Mouse (Mus musculus) forebrain, embryonic 15.5 days (tissue): ENCODE data around the gene Mtmr11. TPM values are rescaled to one million over a fixed set of nuclear protein-coding genes. Genes with fewer than 3 reads are reported as not detected.
"Not testable (repeated sequence)": the region's sequence is repeated elsewhere in the genome, so short reads cannot be mapped to it uniquely, and the experiment has no call there.

Source experiments
- ATAC-seq: fragments of 200-750 bp; cut with Nextera tagmentation; replicated peaks from 2 replicates; pipeline ENCODE4 v1.8.0; 2017; ENCODE audit warnings: mild to moderate bottlenecking, moderate TSS enrichment, moderate library complexity
- H3K27ac ChIP-seq: fragments of 300-500 bp; sonication (generic); replicated peaks from 2 replicates; pipeline ENCODE4 v1.5.1; 2015; ENCODE audit warnings: mild to moderate bottlenecking, inconsistent platforms
- H3K27me3 ChIP-seq: fragments of 300-500 bp; sonication (generic); 2 replicates; pipeline ENCODE4 v1.6.1; 2015; ENCODE audit warnings: inconsistent platforms
- H3K36me3 ChIP-seq: fragments of 300-500 bp; sonication (generic); 2 replicates; pipeline ENCODE4 v1.6.1; 2015; ENCODE audit warnings: mild to moderate bottlenecking, inconsistent platforms
- H3K4me1 ChIP-seq: fragments of 300-500 bp; sonication (generic); 2 replicates; pipeline ENCODE4 v1.6.1; 2015; ENCODE audit warnings: inconsistent platforms
- H3K4me2 ChIP-seq: fragments of 300-500 bp; sonication (generic); replicated peaks from 2 replicates; pipeline ENCODE4 v1.6.1; 2015; ENCODE audit warnings: mild to moderate bottlenecking, inconsistent platforms
- H3K4me3 ChIP-seq: fragments of 300-500 bp; sonication (generic); 2 replicates; pipeline ENCODE4 v1.5.1; 2015; ENCODE audit warnings: mild to moderate bottlenecking, inconsistent platforms
- H3K9ac ChIP-seq: fragments of 300-500 bp; sonication (generic); replicated peaks from 2 replicates; pipeline ENCODE4 v1.6.1; 2015; ENCODE audit warnings: mild to moderate bottlenecking, inconsistent platforms
- H3K9me3 ChIP-seq: fragments of 300-500 bp; sonication (generic); 2 replicates; pipeline ENCODE4 v1.6.1; 2016; ENCODE audit warnings: inconsistent platforms
- WGBS: fragments of 180-500 bp; shearing (Covaris S2); methylation state at CpG from one replicate; pipeline ENCODE4 v1.1.7; 2015; ENCODE audit warnings: mixed read lengths; 5-methylcytosine and 5-hydroxymethylcytosine counted together
- polyA plus RNA-seq: library from polyadenylated mRNA; unstranded; fragments of >200 nt; fragmentation: Nextera tagmentation; extraction: Ambion mirVana; gene quantifications from 2 replicates; pipeline ENCODE4 v1.2.1, GENCODE M21; 2015

The Mtmr11 gene
- polyA plus RNA-seq, 1 experiment from 2014 or later = 11.2 TPM

- H3K27ac ChIP-seq, ATAC-seq, H3K9me3 ChIP-seq, H3K9ac ChIP-seq, H3K27me3 ChIP-seq, H3K4me2 ChIP-seq: not testable (repeated sequence)
- H3K4me1 ChIP-seq = peaks cover 36% of the 10 kb centered on the region
- 90% methylated on average over 4 of the region's 4 CpGs for WGBS
- H3K4me3 ChIP-seq = 0 out of 2 replicates have a peak overlapping the region, but pooled peaks have one; percentile 8
- H3K36me3 ChIP-seq = peaks cover 41% of the 10 kb centered on the region
Observed at GRCm38 (mm10) chr3:96174042-96174441, 12.2 kb downstream of the Mtmr11 start.

- H3K36me3 ChIP-seq = peaks cover 41% of the 10 kb centered on the region
- H3K4me2 ChIP-seq = no peak overlapping the region
- H3K9ac ChIP-seq = no peak overlapping the region
- H3K27ac ChIP-seq = no peak overlapping the region
- H3K4me3 ChIP-seq = no peak overlapping the region
- H3K9me3 ChIP-seq = no peaks in the 10 kb centered on the region
- H3K27me3 ChIP-seq = no peaks in the 10 kb centered on the region
- 96% methylated on average over 6 of the region's 6 CpGs for WGBS
- no peak for ATAC-seq
- H3K4me1 ChIP-seq = peaks cover 35% of the 10 kb centered on the region
Observed at GRCm38 (mm10) chr3:96175251-96175650, 13.4 kb downstream of the Mtmr11 start.

- H3K9ac ChIP-seq = no peak overlapping the region
- no peak overlapping the region for H3K4me2 ChIP-seq
- no peak overlapping the region for H3K27ac ChIP-seq
- no peak for ATAC-seq
- H3K9me3 ChIP-seq = no peaks in the 10 kb centered on the region
- no peaks in the 10 kb centered on the region for H3K27me3 ChIP-seq
- peaks cover 41% of the 10 kb centered on the region for H3K36me3 ChIP-seq
- 94% methylated on average over 4 of the region's 4 CpGs for WGBS
- no peak overlapping the region for H3K4me3 ChIP-seq
- peaks cover 41% of the 10 kb centered on the region for H3K4me1 ChIP-seq
Observed at GRCm38 (mm10) chr3:96178427-96178826, 16.6 kb downstream of the Mtmr11 start.

- no peak overlapping the region for H3K27ac ChIP-seq
- H3K4me1 ChIP-seq = peaks cover 37% of the 10 kb centered on the region
- no peak for ATAC-seq
- no peak overlapping the region for H3K9ac ChIP-seq
- no peaks in the 10 kb centered on the region for H3K27me3 ChIP-seq
- WGBS = 88% methylated on average over 2 of the region's 2 CpGs
- H3K9me3 ChIP-seq = no peaks in the 10 kb centered on the region
- H3K4me3 ChIP-seq = no peak overlapping the region
- H3K36me3 ChIP-seq = peaks cover 41% of the 10 kb centered on the region
- no peak overlapping the region for H3K4me2 ChIP-seq
Observed at GRCm38 (mm10) chr3:96178902-96179301, 17.1 kb downstream of the Mtmr11 start.

- no peaks in the 10 kb centered on the region for H3K9me3 ChIP-seq
- H3K4me2 ChIP-seq = no peak overlapping the region
- no peak overlapping the region for H3K9ac ChIP-seq
- no peaks in the 10 kb centered on the region for H3K27me3 ChIP-seq
- no peak overlapping the region for H3K27ac ChIP-seq
- H3K36me3 ChIP-seq = peaks cover 35% of the 10 kb centered on the region
- WGBS = 54% methylated on average over 4 of the region's 4 CpGs
- peaks cover 30% of the 10 kb centered on the region for H3K4me1 ChIP-seq
- ATAC-seq = no peak
- no peak overlapping the region for H3K4me3 ChIP-seq
Observed at GRCm38 (mm10) chr3:96179531-96179930, 17.7 kb downstream of the Mtmr11 start.

GRCm38 (mm10) chr3:96180727-96181477 lies 19.1 kb downstream of the Mtmr11 start, which contains the start of gene Sv2a:
Gene Sv2a, plus strand, starts transcription at chr3:96181151.
- WGBS = under 1% methylated on average over 11 of the region's 23 CpGs
- ATAC-seq = peak; percentile 62
- peak within 1 kb of the TSS; percentile 67 for H3K4me2 ChIP-seq
- H3K27me3 ChIP-seq = no peaks in the 10 kb centered on the region
- peaks cover 25% of the 10 kb centered on the region for H3K4me1 ChIP-seq
- H3K9ac ChIP-seq = peak within 1 kb of the TSS; percentile 73
- peaks cover 28% of the 10 kb centered on the region for H3K36me3 ChIP-seq
- peak within 1 kb of the TSS; percentile 60 for H3K4me3 ChIP-seq
- peak within 1 kb of the TSS; percentile 70 for H3K27ac ChIP-seq
- no peaks in the 10 kb centered on the region for H3K9me3 ChIP-seq

- Histone ChIP-seq H3K36me3 (peaks cover 20% of the 10 kb centered on the region), H3K9ac (peak overlapping the region; percentile 73), H3K4me3 (peak overlapping the region; percentile 60), H3K9me3 (no peaks in the 10 kb centered on the region), H3K27me3 (no peaks in the 10 kb centered on the region), H3K4me1 (peaks cover 25% of the 10 kb centered on the region), H3K4me2 (peak overlapping the region; percentile 67), H3K27ac (peak overlapping the region; percentile 70)
- ATAC-seq = peak; percentile 52; the same call in 1 of the 2 replicates
- WGBS = 37% methylated on average over 12 of the region's 12 CpGs
Observed at GRCm38 (mm10) chr3:96181510-96182381, 19.9 kb downstream of the Mtmr11 start.

- Histone ChIP-seq H3K4me3 (peak overlapping the region; percentile 60), H3K4me1 (peaks cover 25% of the 10 kb centered on the region), H3K27ac (peak overlapping the region; percentile 70; the same call in 1 of the 2 replicates), H3K9ac (peak overlapping the region; percentile 73), H3K4me2 (peak overlapping the region; percentile 67), H3K27me3 (no peaks in the 10 kb centered on the region), H3K9me3 (no peaks in the 10 kb centered on the region), H3K36me3 (peaks cover 16% of the 10 kb centered on the region)
- no peak for ATAC-seq
- 30% methylated on average over 4 of the region's 4 CpGs for WGBS
Observed at GRCm38 (mm10) chr3:96182382-96182776, 20.6 kb downstream of the Mtmr11 start.

GRCm38 (mm10) chr3:96192977-96193376 lies 31.2 kb downstream of the Mtmr11 start:
- H3K9ac ChIP-seq = no peak overlapping the region
- 68% methylated on average over 12 of the region's 12 CpGs for WGBS
- H3K27ac ChIP-seq = no peak overlapping the region
- peaks cover 13% of the 10 kb centered on the region for H3K4me1 ChIP-seq
- ATAC-seq = no peak
- H3K9me3 ChIP-seq = no peaks in the 10 kb centered on the region
- peaks cover 31% of the 10 kb centered on the region for H3K36me3 ChIP-seq
- H3K27me3 ChIP-seq = no peaks in the 10 kb centered on the region
- no peak overlapping the region for H3K4me3 ChIP-seq
- no peak overlapping the region for H3K4me2 ChIP-seq

GRCm38 (mm10) chr3:96194966-96195365 lies 33.2 kb downstream of the Mtmr11 start:
- Histone ChIP-seq H3K4me2 (no peak overlapping the region), H3K27ac (no peak overlapping the region)
- 91% methylated on average over 10 of the region's 10 CpGs for WGBS

GRCm38 (mm10) chr3:96195616-96196313 lies 34.0 kb downstream of the Mtmr11 start:
- no peak overlapping the region for H3K27ac ChIP-seq
- peaks cover 17% of the 10 kb centered on the region for H3K4me1 ChIP-seq
- H3K9ac ChIP-seq = no peak overlapping the region
- 0 out of 2 replicates have a peak overlapping the region, but pooled peaks have one; percentile 87 for H3K4me3 ChIP-seq
- H3K4me2 ChIP-seq = peak overlapping the region; percentile 97; the same call in 1 of the 2 replicates
- 93% methylated on average over 11 of the region's 11 CpGs for WGBS
- no peaks in the 10 kb centered on the region for H3K27me3 ChIP-seq
- no peak for ATAC-seq
- H3K9me3 ChIP-seq = no peaks in the 10 kb centered on the region
- peaks cover 15% of the 10 kb centered on the region for H3K36me3 ChIP-seq

More at GRCm38 (mm10) chr3:96194966-96195365, 33.2 kb downstream of the Mtmr11 start:
- Histone ChIP-seq H3K36me3 (peaks cover 23% of the 10 kb centered on the region), H3K9me3 (no peaks in the 10 kb centered on the region), H3K4me3 (no peak overlapping the region), H3K9ac (no peak overlapping the region), H3K27me3 (no peaks in the 10 kb centered on the region), H3K4me1 (peaks cover 17% of the 10 kb centered on the region)
- ATAC-seq = no peak
